Mouse (Mus musculus) G1E-ER4 (cell line): ENCODE results near the gene Dnajb9. TPM values are rescaled to one million over a fixed set of nuclear protein-coding genes. Genes with fewer than 3 reads are reported as not detected.
"Not testable (repeated sequence)": the region's sequence is repeated elsewhere in the genome, so short reads cannot be mapped to it uniquely, and the experiment has no call there.

Experiments used
- GATA1 ChIP-seq: IDR thresholded peaks from one replicate; pipeline ENCODE4 v1.8.0; 2012; ENCODE audit warnings: low read length, inconsistent platforms
- polyA plus RNA-seq: library from polyadenylated mRNA; stranded (reverse); fragments of >175 nt; gene quantifications from 2 replicates; pipeline ENCODE4 v1.2.3, GENCODE M21; 2012

Dnajb9 gene
- polyA plus RNA-seq = 4.6 and 4.7 TPM in 2 replicates

DNA sequence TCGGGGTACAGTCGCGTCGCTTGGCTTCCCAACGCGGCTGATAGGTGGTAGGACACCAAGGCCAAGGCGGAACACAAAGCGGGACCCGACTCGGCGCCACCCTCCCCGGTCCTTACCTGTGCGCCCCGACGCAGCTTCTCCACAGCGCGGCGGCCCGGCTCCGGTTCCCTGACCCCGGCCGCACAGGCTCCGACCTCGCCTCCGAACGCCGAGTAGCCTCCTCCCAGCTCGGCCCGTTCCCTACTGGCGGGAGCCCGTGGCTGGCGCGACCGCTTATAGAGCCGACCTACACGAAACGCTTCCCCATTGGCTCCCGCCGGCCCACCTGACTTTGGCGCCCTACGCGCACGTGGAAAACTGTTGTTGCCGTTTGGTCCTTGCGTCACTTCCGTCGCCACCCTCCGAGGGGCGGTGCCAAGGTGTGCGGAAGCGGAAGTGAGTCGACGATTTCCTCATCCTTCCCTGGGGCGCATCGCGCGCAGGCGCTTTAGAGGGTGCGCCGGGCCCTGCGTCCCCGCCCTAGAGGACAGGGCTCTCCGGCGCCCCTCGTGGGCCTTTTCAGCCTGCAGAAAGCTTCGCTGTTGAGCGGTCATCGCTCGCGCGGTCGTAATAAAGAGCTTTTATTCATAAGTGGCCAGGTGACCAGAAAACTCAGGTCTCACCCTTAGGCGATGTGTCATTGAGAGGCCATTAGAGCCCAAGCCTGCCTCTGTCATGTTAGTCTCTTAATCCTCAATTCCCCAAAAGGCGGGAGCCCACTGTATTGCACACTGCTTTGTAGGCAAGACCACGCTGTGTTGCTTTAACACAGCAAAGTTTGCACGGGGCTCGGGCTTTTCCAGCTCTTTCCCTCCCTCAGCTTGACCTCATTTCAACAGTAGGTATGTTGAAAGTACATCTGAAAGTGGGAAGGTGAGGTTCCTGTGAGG, at the start of gene Dnajb9:
Gene Dnajb9 (minus strand): TSS at position 503 of the 929 bp plus-strand sequence.
- TF ChIP-seq GATA1 = no peak

DNA sequence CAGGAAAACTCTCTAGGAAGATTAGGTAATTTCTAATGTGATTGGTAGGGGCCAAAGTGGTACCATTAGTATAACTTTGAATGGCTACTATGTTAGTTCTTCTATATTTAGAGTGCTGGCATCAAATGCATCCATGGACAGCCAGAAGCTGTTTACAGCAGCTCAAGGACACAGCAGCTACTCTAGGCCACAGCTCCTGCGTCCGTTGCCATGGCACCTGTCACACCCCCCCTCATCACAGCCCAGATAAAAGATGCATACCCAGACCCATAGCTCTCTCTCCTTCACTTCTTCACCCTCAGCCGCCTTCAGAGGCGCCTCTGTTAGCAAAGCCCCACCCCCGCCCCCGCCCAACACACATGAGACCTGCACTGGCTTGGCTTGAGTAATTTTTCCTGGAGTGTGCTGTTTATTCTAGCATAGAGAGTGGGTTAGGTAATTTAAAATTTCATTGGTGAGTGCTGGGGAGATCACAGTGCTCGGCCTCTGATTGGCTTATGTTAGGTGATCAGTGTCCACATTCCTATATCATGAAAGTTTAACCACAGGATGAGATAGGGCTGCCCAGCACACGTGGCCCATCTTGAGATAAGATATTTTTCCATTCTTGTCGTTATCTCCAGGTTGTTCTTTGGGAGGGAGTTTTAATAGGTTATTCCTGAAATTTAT, 38.3 kb upstream of the Dnajb9 start:
- TF ChIP-seq GATA1 = no peak

DNA sequence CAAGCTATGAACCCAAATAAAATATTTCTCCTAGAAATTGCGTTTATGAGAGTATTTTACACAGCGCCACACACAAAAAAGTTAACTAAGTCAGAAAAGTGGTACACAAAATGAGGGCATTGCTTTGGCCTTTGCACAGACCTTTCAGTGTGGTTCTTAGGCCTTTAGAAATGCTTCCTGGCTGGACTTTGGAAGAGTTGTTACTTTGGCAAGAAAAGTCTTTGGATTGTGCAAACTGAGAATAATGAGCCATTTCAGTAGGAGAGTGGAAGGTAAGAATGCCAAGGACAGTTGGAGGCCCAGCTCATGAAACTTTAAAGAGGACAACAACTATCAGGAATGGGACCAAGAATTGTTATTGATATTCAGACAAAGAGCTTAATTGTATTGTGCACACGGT, 35.6 kb upstream of the Dnajb9 start:
- no peak for TF ChIP-seq GATA1

DNA sequence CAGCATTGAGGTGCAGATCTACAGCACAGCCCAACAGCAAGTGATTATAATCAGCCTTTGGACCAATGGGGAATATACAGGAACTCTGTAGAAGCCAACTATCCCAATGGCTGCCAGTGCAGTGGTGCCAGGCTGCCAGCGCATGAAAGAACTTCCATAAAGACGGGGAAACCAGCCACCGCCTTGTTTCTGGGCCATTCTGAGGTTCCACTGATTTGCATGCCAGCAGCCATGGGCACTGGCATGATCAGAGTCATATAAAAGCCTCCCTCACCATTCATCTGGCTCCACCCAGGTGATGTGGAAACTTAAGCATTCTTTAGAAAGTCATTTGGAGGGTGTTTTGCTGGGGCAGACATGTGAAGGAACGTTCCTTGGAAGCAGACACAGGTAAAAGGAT, 32.3 kb upstream of the Dnajb9 start:
- TF ChIP-seq GATA1 = no peak

DNA sequence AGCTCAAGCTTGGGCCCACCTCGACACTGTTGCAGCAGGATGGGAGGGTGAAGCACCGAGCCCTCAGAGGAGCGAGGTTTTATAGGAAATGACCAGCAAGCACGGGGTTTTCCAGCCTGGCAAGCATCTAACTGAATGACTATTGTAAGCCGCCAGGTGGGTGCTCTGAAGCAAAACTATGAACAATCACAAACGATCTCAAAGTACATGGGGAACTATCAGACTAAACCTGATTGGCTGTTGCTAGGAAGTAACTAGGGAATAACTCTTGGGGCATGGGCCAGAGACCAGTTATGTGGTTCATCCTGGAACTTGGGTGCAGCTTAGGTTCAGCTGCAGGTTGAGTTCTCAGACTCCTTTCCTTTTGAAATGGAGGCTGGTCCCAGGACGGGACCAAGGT, 31.0 kb upstream of the Dnajb9 start:
- no peak for TF ChIP-seq GATA1

DNA sequence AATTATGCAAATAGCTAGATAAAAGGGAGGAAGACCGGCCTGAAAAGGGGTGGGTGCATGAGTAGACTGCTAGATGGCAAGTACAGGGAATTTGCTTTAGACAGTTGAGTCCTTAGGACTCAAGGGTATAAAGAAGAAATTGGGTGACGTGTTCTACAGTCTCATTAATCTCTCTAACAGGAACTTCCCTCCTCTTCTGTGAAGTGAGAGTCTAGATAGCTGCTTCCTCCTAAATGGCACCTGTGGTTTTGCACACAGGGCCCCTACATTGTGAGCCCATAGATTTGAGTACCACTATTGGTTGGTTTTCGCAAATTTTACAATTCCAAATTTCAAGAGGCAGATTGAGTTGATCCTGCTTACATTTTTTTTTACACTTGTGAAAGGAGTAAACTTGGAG, 14.5 kb upstream of the Dnajb9 start:
- no peak for TF ChIP-seq GATA1

DNA sequence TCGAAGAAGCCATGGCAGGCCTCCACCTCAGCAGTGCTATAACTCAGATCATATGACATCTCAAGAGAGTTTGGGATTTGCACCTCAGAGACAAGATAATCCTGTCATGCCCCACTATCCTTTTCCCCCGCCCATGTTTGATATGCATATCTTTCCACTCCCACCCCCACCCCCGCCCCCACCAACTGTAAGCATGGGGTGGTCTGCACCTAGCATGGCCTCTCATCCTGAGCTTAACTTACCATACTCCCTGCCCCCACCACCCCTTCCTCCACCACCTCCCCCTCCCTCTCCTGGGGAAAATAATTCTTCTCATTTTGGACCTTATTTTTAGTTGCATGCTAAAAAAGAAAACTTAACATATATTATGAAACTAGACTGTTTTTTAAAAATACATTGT, 12.9 kb upstream of the Dnajb9 start:
- TF ChIP-seq GATA1 = no peak

DNA sequence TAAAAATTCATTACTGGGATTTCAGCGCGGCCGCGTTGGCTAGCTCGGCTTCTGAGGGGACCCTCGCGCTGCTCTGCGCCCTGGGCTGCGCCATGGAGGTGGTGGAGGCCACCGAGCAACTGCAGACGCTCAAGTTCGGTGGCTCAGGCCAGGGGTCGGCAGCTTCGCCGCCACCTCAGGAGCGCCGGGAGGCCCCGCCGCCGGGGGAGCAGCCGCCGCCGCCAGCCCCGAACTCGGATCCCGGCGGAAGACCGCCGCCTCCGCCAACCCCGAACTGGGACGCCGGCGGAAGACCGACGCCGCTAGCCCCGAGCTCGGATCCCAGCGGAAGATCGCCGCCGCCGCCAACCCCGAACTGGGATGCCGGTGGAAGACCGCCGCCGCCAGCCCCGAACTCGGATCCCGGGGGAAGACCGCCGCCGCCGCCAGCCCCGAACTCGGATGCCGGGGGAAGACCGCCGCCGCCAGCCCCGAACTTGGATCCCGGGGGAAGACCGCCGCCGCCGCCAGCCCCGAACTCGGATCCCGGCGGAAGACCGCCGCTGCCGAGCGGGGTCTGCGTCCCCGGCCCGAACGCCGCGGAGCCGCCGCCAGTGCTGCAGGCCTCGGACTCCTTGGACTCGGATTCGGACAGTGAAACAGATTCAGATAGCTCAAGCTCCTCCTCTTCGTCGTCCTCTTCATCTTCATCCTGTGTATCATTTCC, 11.7 kb upstream of the Dnajb9 start:
- no peak for TF ChIP-seq GATA1

DNA sequence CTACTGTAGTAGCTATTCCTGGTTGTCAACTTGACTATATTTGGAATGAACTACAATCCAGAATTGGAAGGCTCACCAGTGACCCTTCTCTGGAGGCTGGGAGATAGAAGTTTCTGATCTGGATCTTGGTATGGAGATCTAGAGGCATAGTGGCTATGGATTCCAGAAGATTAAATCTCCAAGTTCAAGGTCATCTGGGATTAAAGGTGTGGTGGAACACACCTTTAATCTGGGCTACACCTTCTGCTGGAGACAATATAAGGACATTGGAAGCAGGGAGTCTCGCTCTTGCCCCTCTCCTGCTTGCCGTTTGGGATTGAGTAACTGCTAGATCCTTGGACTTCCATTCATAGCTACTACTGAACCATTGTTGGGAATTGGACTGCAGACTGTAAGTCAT, 10.9 kb upstream of the Dnajb9 start, which contains the start of gene Pnpla8:
Gene Pnpla8 (plus strand): TSS at position 301 of the 400 bp plus-strand sequence.
- not testable (repeated sequence) for TF ChIP-seq GATA1

DNA sequence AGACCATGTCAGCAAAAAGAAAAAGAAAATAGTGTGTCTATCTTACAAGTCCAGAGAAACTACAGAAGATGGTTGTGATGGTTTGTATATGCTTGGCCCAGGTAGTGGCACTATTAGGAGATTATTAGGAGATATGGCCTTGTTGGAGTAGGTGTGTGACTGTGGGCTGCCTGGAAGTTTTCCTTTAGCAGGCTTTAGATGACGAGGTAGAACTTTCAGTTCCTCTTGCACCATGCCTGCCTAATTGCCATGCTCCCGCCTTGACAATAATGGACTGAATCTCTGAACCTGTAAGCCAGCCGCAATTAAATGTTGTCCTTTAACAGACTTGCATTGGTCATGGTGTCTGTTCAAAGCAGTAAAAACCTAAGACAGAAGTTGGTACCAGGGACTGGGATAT, 1.4 kb upstream of the Dnajb9 start:
- TF ChIP-seq GATA1 = no peak

DNA sequence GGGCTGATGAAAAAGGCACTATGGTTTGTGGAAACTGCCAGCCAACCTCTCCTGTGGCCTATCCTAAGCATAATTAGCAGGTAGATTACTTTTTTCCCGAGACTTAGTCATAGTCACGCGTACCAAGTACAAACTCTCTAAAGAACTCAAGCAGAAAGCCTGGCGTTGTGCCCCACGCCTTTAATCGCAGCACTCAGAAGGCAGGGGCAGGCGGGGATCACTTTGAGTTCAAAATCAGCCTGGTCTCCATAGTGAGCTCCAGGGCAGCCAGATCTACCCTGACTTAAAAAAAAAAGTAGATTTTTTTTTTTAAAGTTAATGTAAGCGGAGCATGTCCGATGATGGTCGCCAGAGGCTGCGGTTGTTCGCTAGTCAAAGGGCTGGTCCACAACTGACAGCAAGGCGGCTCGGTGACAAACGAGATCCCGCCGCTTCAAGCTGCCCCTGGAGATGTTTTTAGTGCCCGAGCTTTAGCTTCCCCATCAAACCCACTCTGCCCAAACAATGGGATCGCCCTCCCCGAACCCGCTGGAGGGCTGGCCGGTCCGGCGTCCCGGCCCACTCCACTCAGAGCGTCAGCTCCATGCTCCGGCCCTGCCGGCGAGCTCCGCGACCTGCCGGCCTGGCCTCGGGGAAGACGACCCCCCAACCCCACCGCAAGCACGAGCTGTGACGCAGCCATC, 844 bp downstream of the Dnajb9 start:
- TF ChIP-seq GATA1 = no peak

DNA sequence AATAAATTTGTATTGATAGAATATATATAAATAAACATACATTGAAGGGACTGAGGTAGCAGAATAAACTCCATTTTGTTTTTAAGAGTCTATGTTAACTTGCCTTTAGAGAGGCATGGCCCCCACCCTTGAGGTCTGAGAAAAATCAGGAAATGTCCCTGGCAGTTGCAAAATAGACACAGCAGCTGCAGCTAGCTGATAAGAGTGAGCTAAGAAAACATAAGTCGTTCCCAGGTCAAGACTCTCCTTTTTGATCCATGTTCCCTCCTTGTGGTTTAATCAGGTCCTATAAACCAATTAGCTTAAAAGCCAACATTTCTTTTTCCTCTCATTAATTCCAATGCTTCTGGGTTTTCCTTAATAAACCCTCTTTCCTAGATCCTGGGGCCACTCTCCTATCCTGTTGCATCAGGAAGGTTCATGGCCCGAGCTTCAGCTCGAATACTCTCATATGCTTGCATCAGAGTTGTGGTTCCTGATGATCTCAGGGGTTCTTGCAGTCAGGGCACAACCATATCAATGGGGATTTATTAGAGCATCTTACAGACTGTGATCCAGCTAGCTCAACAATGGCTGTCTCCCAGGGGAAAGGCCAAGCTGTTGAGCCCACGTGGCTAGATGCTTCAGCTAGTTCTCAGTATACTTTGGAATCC, 12.1 kb downstream of the Dnajb9 start:
- TF ChIP-seq GATA1 = no peak

DNA sequence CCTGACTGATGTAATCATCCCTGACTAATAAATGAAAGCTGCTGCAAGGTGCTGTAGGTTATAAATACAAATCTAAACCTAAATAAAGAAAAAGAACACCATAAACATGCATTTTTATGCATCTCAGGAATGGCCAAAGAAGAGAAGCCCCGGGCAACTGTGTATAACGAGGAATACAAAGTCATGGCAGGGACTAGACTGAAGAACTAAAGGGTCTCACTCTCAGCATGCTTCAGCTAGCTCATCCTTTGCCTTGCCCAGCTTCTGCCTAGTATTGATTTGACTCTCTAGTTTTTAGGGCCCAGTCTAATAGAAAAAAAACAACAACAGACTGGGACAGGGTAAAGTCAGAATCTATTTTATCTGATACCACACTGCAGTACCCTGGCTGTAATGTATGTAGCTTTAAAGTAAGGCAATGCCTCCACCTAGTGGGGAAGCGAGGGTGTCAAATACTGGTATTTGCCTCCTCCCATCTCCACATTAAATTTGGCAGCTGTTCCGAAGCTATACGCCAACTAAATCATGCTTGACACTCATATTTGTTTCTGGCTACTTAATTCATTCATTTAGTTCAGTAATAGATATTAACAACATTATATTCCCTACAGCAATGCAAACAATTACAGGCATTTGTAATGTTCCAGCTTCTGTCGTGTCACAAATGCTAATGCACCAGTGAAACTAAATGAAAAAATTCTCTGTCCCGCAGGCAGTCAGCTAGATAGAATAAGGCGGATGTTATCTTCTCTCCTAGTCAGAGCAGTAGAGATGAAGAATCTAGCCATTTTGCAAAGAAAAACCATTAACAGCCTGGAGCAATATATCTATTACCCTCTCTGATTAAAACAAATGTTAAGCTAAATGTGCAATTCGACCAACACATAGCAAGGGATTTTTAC, 28.8 kb downstream of the Dnajb9 start:
- no peak for TF ChIP-seq GATA1

DNA sequence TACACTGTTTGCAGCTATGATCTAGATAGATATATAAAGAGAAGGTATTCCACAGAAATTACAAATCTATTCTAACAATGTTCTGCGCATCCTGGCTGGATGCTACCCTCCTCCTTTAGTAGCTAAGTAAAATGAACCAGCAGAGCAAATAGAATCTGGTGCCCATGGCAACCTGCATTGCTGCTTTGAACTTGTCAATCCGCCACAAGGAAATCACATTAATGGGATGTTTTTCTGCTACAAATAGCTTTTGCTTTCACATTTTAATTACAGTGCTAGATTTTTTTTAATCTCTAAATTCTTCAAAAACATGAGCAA, 33.1 kb downstream of the Dnajb9 start:
- TF ChIP-seq GATA1 = no peak
